Mouse (Mus musculus): ENCODE results near the gene Orai2. TPM values are rescaled to one million over a fixed set of nuclear protein-coding genes. Genes with fewer than 3 reads are reported as not detected.

Orai2 gene
- total RNA-seq, 1 experiment = 4.8 TPM

- Histone ChIP-seq H3K36me3 (ENCODE audit: control insufficient read depth, insufficient read depth, low read length, poor library complexity, severe bottlenecking) (no peaks in the 10 kb centered on the region), H3K4me3 (ENCODE audit: insufficient read depth in 1 of 2, low read depth in 1 of 2, low read length in 2 of 2, poor library complexity in 1 of 2, severe bottlenecking in 1 of 2) (peak overlapping the region; percentile 8 to 56; a peak in 3 of 4 replicates), H3K4me1 (ENCODE audit: control insufficient read depth in 2 of 2, insufficient read depth in 2 of 2, low read length in 2 of 2, poor library complexity in 1 of 2) (peaks cover 0 to 34% of the 10 kb centered on the region in 2 experiments; a peak in 3 of 4 replicates), H3K9ac (ENCODE audit: insufficient read depth, low read depth, low read length, poor library complexity, severe bottlenecking) (peak overlapping the region; percentile 73), H3K27ac (ENCODE audit: insufficient read depth, low read depth, low read length, poor library complexity, severe bottlenecking) (no peak overlapping the region), H3K9me3 (ENCODE audit: control insufficient read depth, insufficient read depth, low read depth, low read length) (no peaks in the 10 kb centered on the region)
- peak; percentile 43; the same call in 1 of the 2 replicates for TF ChIP-seq HCFC1 (IDR thresholded peaks at IDR 0.05; ENCODE audit: borderline replicate concordance, insufficient read depth, low read length)
- no peak for TF ChIP-seq ZC3H11A (IDR thresholded peaks at IDR 0.05; ENCODE audit: borderline replicate concordance, low read depth, low read length)
- TF ChIP-seq MAFK (IDR thresholded peaks at IDR 0.05; ENCODE audit: insufficient read depth, low read depth, low read length) = peak; percentile 75; the same call in 1 of the 2 replicates
- TF ChIP-seq ZNF384 (IDR thresholded peaks at IDR 0.05; ENCODE audit: low read depth, low read length) = peak; percentile 26; the same call in 1 of the 2 replicates
- no peak for TF ChIP-seq CHD2 (IDR thresholded peaks at IDR 0.05; ENCODE audit: low read depth, low read length)
- in situ Hi-C loops (cut with MboI; ENCODE audit: low sequenced_read_pairs in 2 of 2, unreplicated experiment in 2 of 2) = no loop called here
- DNase-seq (ENCODE audit: low read depth, low spot score) = peak; percentile 79
Measured at GRCm38 (mm10) chr5:136102099-136102820, 68.3 kb downstream of the Orai2 start.

GRCm38 (mm10) chr5:136098536-136098935, 72.0 kb downstream of the Orai2 start:
- in situ Hi-C loops (cut with MboI; ENCODE audit: low sequenced_read_pairs in 2 of 2, unreplicated experiment in 2 of 2) = no loop called here
- Histone ChIP-seq H3K27ac (ENCODE audit: insufficient read depth, low read depth, low read length, poor library complexity, severe bottlenecking) (peak overlapping the region; percentile 14), H3K9me3 (ENCODE audit: control insufficient read depth, insufficient read depth, low read depth, low read length) (no peaks in the 10 kb centered on the region), H3K36me3 (ENCODE audit: control insufficient read depth, insufficient read depth, low read length, poor library complexity, severe bottlenecking) (no peaks in the 10 kb centered on the region), H3K4me1 (ENCODE audit: control insufficient read depth in 2 of 2, insufficient read depth in 2 of 2, low read length in 2 of 2, poor library complexity in 1 of 2) (peaks cover 2 to 32% of the 10 kb centered on the region in 2 experiments; a peak in 3 of 4 replicates), H3K4me3 (ENCODE audit: insufficient read depth in 1 of 2, low read depth in 1 of 2, low read length in 2 of 2, poor library complexity in 1 of 2, severe bottlenecking in 1 of 2) (no peak overlapping the region), H3K9ac (ENCODE audit: insufficient read depth, low read depth, low read length, poor library complexity, severe bottlenecking) (no peak overlapping the region)
- no peak for DNase-seq (ENCODE audit: low read depth, low spot score)
- TF ChIP-seq ZC3H11A (IDR thresholded peaks at IDR 0.05; ENCODE audit: borderline replicate concordance, low read depth, low read length) (no peak), HCFC1 (IDR thresholded peaks at IDR 0.05; ENCODE audit: borderline replicate concordance, insufficient read depth, low read length) (no peak)

Other genes starting within 250 kb of the Orai2 start
- 109 and 176 TPM in 2 replicates for gene Ywhag, start 236.1 kb downstream of the Orai2 start, total RNA-seq (2012; rRNA removed)
- gene Ssc4d, start 196.2 kb downstream of the Orai2 start, total RNA-seq (2012; rRNA removed) = 10.9 and 11.0 TPM in 2 replicates
- 12.7 and 16.1 TPM in 2 replicates for gene Zp3, start 190.6 kb downstream of the Orai2 start, total RNA-seq (2012; rRNA removed)
- 26.7 and 28.3 TPM in 2 replicates for gene Dtx2, start 175.9 kb downstream of the Orai2 start, total RNA-seq (2012; rRNA removed)
- gene Upk3b, start 132.2 kb downstream of the Orai2 start, total RNA-seq (2012; rRNA removed) = 1.6 and 2.2 TPM in 2 replicates
- gene Upk3bl, start 116.2 kb downstream of the Orai2 start, total RNA-seq (2012; rRNA removed) = 2.2 and 5.1 TPM in 2 replicates
- gene Rasa4, start 86.8 kb downstream of the Orai2 start, total RNA-seq (2012; rRNA removed) = 17.4 and 21.7 TPM in 2 replicates
- 168 and 195 TPM in 2 replicates for gene Polr2j, start 54.1 kb downstream of the Orai2 start, total RNA-seq (2012; rRNA removed)
- gene Lrwd1, start 34.6 kb downstream of the Orai2 start, total RNA-seq (2012; rRNA removed) = 74.7 and 89.7 TPM in 2 replicates
- gene Alkbh4, start 34.6 kb downstream of the Orai2 start, total RNA-seq (2012; rRNA removed) = 11.3 and 13.3 TPM in 2 replicates
- gene Prkrip1, start 28.2 kb upstream of the Orai2 start, total RNA-seq (2012; rRNA removed) = 39.1 and 52.8 TPM in 2 replicates
- 3.3 and 3.8 TPM in 2 replicates for gene Sh2b2, start 75.8 kb upstream of the Orai2 start, total RNA-seq (2012; rRNA removed)

Measured in ES-E14 (cell line).